Mouse (Mus musculus): ENCODE data around the gene Col28a1. TPM values are rescaled to one million over a fixed set of nuclear protein-coding genes. Genes with fewer than 3 reads are reported as not detected.
A peak's percentile ranks its signal among the peaks of the same experiment; 100 is the strongest.

Col28a1 gene
- total RNA-seq (2021), result 1 to 10 TPM; 1.3 to 1.8 TPM
- long read RNA-seq, experiment 1, partial matches to known transcripts, result 0 of 2 reads
- long read RNA-seq, experiment 1, other reads (novel, unspliced or antisense), result 2 of 2 reads
- long read RNA-seq, experiment 2, partial matches to known transcripts, result 0 of 1 reads
- long read RNA-seq, experiment 2, other reads (novel, unspliced or antisense), result 1 of 1 reads

DNA sequence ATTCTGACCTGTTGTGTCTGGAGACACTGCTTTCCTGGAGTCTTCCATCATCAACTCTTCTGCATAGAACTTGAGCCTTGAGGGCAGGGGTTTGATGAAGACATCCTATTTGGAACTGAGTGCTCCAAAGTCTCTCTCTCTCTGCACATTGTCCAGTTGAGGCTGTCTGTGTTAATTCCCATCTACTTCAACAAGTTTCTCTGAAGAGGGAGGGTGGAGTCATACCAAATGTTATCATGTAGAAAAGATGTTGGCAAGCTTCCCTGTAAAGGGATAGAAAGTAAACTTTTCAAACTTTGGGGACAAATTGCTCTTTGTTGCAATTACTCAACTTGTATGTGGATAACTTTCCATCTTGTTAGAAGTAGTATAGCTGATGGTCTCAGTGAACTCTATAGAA is at the start of gene Col28a1:
TSS of gene Col28a1 (minus strand) at position 101 of the 400 bp plus-strand sequence.
- intact Hi-C loops (cut with DNase I), result no loop called here
- no peak for DNase-seq

DNA sequence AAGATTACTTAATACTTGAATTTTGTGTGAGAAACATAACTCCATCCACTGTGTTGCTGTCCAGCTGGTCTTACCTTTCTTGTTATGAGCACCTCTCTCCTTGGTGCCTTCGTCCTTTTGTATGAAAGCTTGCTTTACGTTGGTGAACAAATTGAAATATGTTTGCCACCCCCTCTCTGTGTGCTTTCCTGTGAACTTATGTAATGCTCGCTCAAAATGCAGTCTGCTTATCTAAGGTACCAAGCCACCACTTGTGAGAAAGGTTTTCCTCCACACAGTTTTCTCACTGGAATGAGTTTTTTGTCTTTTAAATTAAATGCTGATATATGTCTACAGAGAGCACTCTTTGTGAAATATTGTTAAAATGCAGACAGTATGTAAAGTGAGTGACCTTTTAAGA is 36.2 kb upstream of the Col28a1 start:
- intact Hi-C loops (cut with DNase I), result no loop called here

DNA sequence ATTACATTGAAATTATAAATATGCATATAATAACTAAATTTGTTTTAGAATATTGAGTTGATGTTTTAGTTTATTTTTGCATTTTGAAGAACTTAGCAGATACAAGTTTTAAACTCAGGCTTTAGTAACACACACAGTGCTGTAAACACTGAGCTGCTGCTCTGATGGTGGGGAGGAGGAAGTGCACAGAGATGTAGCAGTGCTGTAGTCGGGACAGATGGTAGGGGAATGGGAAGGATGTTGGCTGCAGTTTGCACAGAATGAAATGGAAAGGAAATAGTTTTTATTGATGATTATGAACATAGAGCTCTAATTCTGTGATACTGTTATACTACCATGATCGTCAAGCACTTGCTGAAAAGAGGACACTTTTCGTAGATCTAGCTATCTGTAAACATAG is 34.6 kb upstream of the Col28a1 start:
- no peak for DNase-seq
- intact Hi-C loops (cut with DNase I), result no loop called here

More for the DNA sequence above, 36.2 kb upstream of the Col28a1 start:
- no peak for DNase-seq

DNA sequence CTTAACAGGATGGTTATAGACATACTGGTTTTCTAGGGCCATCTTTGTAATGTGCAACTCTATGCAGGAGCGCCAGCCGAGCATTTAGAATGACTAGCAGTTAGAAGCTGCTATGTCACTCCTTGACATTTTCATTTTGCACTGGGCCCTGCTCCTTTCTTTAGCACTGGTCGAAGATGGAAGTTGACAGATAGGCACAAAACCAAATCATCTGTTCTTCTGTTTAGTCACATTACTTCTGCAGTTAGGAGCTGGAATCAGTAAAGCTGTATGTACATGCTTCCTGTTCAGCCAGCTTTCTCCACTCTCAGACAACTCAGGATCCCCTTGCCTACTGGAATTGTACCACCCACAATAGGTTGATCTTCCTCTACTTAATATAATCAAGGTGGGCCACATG is 18.2 kb upstream of the Col28a1 start:
- DNase-seq, result no peak
- intact Hi-C loops (cut with DNase I), result no loop called here

DNA sequence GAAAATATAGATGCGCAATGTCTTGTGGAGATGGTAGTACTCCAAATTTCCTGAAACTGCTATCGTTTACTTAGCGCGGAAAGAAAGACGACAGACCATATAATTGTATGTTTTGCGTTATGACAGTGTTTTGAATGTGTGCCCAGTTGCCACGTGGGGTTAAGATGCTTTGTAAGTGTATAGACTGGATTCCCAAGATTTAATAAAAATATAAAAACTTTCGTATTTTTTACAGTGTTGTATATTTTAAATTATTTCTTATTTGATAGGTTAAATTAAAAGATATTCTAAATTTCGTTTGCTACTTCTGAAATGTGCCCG is 17.4 kb upstream of the Col28a1 start:
- peak in 1 of 2 experiments; percentile 4 for DNase-seq
- intact Hi-C loops (cut with DNase I), result loop anchor here (5.0 kb wide), 1 partner anchor 47 kb away; the partner anchor contains the start of genes Gm45062, Rpa3 and Umad1

DNA sequence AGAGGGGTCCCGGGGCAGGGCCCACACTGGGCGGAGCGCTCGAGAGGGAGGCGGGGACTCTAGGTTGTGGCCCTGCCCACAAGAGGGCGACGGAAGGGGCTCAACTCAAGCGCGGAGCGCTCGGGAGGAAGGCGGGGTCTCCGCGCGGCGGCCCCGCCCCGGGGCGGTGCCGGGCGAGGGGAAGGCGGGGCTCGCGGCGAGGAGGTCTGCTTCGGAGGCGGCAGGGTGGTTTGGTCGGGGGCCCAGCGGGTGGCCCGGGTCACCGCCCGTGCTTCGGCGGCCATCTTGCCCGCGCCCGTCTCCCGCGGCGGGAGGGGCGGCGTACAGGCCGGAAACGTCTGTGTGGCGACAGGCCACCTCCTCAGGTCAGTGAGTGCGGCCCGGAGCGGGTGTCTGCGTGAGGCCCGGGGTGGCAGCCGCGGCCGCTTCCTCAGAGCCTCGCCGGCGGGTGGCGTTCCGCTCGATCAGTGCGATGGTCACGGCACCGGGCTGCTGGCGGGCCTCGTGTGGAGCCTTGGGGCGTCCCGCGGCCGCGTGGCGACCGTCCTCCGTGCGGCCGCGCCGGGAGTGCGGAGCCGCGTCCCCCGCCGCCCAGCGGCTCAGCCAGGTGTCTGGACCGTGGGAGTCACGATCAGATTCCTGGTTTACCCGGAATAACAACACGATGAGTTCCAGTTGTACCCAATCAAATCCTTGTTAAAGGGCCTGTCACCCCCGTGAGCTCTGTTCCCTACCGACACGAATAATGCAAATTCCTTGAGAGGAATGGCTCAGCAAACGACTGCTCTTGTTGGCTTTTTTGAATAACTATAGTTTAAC is 16.8 kb upstream of the Col28a1 start, which contains the start of gene Mios:
TSS of gene Mios (plus strand) at position 176 of the 819 bp plus-strand sequence.
- DNase-seq, result peak; percentile 90 to 91
- intact Hi-C loops (cut with DNase I), result loop anchor here (5.0 kb wide), 1 partner anchor 48 kb away; the partner anchor contains the start of genes Gm45062, Rpa3 and Umad1

DNA sequence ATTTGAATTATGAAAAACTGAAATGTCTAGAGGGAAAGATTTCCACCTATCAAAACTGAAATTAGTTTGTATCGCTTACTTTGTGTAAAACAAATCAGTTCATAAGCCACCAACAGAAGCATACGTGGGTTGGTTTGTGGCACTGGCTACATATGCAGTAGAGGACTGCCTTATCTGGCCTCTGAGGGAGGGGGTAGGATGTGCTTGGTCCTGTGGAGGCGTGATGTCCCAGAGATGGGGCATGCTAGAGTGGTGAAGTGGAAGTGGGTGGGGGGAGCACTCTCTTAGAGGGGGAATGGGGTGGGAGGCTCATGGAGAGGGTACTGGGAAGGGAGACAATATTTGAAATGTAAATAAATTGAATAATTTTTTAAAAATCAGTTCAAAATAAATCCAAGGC is 2.5 kb downstream of the Col28a1 start:
- DNase-seq, result no peak

DNA sequence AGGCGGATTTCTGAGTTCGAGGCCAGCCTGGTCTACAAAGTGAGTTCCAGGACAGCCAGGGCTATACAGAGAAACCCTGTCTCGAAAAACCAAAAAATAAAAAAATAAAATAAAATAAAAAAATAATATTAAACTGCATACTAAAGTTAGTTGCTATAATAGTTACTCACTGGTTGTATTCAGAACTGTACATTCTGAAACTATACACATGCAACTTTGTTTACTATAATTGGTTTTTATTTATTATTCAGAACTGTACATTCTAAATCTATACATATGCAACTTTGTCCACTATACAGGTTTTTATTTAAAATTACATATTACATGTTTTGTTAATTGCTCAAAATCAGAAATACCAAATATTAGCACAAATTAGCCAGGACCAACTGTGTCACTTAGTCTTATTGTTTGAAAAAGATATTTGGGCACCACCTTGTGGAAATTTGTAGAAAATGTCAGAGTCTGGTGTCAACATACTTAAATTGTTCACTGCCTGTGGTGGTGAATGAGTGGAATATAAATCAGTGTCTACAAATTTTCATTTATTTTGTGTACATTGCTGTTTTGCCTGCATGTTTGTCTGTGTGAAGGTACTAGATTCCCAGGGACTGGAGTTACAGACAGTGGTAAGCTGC is 3.7 kb downstream of the Col28a1 start:
- peak in 1 of 2 experiments; percentile 21 for DNase-seq
- intact Hi-C loops (cut with DNase I), result loop anchor here (1.0 to 10.0 kb wide), 5 partner anchors 101 to 455 kb away; no protein-coding TSS in a partner anchor

More for the DNA sequence above, 2.5 kb downstream of the Col28a1 start:
- intact Hi-C loops (cut with DNase I), result loop anchor here (1.0 to 10.0 kb wide), 4 partner anchors 103 to 457 kb away; no protein-coding TSS in a partner anchor

DNA sequence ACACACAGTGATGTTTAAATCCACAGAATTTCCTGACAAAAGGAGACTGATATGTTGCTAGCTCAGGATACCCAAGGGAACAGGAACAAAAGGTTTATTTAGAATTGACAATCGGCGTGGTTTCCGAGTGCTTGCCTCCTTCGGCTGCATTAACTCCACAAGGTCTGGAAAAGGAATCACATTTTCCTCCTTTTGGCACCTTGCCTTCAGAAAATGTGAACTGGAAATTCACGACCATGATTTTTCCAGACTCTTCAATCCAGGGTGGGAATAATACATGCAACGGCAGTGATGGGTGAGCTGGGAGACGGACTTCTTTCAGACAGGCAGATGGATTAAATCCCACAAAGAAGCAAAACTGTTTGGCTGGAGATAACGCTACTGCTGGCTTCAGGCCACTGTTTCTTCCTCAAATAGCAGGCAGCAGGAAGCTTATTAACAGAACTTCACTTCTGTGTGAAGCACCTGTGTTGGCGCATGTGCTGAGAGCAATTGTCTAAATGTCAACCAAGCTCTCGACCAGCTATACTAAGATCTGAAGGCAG is 13.9 kb downstream of the Col28a1 start:
- DNase-seq, result peak; percentile 12 to 14
- intact Hi-C loops (cut with DNase I), result no loop called here

DNA sequence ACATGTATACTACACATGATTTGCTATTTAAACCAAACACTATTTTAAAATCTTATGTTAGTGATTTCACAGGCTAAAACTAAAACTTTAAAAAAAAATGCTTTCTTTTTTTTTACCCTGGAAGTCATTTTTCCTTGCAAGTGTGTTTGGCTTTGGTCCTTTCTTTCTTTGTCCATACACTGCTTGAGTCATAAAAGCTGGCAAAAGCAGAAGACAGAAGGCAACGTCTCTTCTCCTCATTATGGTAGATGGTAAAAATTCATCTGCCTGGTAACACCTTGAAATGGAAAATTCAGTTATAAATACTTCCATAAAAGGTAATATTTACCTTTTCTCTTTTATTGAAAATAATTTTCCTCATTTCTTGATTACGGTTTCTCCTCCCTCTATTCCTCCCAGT is 16.3 kb downstream of the Col28a1 start:
- intact Hi-C loops (cut with DNase I), result no loop called here
- no peak for DNase-seq

DNA sequence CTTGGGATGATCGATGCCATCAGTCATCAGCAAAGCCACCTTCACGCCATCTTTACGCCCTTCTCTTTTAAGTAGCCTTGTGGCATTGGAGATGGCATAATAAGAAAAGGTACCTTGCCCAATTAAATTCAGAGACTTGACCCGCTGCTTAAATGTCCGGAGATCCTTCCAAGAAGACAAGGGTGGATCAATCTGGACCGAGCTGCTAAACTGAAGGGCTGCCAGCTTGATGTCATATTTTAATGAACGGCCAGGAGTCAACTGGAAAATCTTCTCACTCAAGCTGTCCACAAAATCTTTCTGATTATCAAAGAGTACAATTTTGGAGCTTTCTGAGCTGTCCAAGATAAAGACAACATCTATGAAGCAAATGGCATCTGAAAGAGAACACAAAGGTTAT is 17.1 kb downstream of the Col28a1 start:
- intact Hi-C loops (cut with DNase I), result no loop called here
- DNase-seq, result no peak

DNA sequence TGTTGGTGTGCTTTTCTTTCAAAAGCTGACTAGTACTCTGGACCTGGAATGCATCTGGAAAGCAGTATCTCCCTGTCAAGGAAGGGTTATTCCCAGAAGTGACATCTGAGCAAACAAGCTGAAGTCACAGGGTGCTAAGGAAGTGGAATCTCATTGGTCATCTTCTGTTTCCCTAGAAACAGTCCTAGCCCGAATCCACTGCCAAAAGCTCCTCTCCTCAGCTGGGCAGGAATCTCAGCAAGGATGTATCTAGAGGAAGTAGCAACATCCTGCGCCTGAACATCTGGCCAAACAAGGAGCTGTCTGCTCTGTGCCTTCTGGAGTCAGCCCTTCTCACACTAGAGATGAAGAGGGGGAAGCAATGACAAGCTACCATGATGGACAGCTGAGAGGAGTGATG is 18.4 kb downstream of the Col28a1 start:
- intact Hi-C loops (cut with DNase I), result no loop called here
- DNase-seq, result peak in 1 of 2 experiments; percentile 10

DNA sequence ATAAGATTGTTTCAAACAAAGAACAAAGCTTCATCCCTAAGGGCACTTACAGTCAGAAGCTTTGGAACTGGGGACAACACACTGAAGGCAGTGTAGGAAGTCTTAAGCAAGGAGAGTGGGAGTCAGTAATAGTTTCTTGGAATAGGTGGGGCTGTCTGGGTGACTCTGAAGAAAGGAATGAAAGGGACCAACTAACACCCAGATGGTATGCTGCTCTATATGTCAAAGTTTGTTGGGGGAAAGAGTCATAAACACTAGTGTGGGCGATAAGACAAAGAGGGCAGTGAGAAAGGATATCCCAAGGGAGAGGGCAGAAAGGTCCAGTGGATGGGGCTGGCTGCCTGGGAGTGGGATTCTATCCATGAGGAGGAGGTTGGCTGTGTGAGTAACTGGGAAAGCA is 20.3 kb downstream of the Col28a1 start:
- no peak for DNase-seq
- intact Hi-C loops (cut with DNase I), result no loop called here

DNA sequence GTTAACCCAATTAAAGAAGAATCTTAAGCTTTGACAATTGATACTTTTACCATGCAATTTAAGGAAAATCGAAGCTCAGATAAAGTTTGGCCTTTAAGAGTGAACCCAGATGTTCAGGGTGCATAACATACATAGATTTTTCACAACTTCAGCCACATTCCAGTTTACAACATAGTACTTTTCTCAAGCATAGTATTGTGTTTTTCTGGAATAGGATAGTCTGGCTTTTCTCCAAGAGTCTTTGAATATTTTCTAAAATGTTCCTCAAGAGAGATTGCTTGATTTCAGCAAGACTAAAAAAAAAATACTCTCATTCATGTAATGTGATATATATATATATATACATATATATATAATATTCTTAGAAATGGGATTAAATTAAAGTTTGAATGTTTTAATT is 27.7 kb downstream of the Col28a1 start:
- intact Hi-C loops (cut with DNase I), result no loop called here

DNA sequence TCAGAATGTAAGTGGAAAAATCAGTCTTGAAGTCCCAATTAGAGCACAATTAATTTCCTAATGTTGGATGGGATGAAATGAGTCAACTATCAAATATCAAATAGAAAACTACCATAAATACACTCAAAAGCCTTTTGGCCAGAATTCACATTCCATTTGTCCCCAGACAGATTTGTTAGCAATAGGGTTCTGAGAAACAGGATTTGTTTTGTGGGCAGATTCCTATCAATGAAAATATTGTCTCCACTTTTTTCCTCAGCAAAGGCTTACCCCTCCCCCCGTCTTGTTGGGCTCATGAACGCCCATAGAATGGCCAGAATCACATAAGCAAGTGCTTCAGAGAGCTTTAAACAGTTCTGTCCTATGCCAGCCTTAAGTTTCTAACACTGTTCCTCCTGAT is 32.4 kb downstream of the Col28a1 start:
- intact Hi-C loops (cut with DNase I), result no loop called here

More for the DNA sequence above, 27.7 kb downstream of the Col28a1 start:
- no peak for DNase-seq

DNA sequence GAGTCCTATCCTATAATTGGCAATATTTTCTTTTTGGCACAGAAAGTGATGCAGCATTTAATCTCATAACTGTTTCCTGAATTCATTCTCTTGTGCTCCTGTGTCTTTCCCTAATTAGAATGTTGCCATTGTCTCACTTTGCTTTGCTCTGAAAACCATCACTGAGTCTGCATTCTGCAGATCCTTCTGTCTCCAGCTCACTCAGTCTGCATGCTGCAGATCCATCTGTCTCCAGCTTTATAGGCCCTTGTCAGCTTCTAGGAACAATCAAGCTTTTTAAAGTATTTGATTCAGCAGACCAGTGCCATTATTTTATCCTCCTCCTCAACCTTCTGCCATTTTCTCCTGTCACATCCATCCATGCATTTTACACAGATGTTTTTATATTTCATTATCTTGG is 35.3 kb downstream of the Col28a1 start:
- intact Hi-C loops (cut with DNase I), result no loop called here
- no peak for DNase-seq

More for the DNA sequence above, 32.4 kb downstream of the Col28a1 start:
- DNase-seq, result no peak

DNA sequence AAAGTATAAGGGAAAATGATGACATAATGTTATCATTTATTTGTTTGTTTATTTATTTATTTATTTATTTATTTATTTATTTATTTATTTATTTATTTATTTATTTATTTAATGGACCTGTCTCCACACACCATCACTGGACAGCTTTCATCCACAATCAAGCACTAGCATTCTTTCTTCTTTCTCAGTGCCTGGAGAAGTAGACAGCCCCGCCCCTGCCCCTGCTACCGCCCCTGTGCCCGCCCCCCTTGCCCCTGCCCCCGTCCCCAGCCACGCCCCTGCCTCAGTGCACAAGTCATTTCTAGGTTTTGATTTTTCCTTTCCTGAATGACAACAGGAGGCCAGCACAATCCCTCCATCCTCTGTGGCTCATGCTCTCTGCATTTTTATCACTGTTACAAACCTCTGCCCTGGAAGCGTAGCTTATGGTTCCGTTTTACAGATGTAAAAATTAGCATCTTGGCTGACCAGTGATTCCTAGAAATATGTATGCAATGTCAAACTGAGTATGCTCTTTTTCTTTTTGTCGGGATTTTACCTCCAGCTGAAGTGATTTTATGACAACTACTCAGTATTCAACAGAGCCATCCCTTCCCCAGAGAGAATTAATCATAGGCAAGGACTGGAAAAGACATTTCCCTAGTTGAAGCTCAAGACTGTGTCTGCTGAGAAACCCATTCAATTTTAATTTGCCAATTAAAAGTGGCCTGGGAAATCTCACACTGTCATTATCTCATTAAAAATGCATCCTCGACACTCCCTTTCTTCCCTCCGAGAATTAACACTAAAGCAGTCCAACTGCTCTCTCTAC is 39.7 kb downstream of the Col28a1 start:
- intact Hi-C loops (cut with DNase I), result no loop called here
- DNase-seq, result no peak

DNA sequence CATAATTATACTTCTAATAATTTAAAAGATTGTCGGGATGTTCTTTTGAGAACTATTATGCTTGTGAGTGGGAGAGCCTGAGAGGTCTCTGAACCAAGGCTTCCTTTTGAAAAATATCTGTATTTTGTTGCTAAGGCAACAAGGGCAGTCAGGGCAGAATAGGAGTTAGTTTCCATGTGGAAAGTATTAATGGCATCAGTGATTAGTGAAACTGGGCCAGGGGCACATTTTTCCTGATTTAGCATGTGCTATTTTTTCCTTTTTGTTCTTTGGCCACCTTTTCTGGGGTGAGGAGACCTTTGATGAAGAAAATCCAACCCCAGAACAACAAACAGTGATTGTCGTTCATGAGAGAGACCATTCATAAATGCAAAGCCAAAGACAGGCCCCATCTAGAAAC is 43.5 kb downstream of the Col28a1 start:
- DNase-seq, result no peak
- intact Hi-C loops (cut with DNase I), result no loop called here

DNA sequence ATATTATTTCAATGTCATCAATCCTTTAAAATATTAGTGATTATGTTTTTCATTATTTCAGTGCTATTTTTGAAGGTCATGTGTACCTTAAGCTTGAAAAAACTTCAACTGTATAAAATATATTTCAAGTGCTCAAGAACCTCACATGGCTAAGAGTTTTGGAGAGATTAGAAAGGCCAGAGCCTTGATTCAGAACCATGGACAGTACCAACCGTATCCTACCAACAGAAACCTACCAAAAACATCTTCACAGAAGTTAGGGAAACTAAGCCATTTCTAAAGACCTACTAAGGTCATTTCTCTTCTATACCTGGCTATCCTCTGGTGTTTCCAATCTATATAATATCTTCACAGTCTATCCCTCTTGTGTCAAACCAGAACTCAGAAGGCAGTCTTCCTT is 50.5 kb downstream of the Col28a1 start:
- intact Hi-C loops (cut with DNase I), result no loop called here
- peak in 1 of 2 experiments; percentile 33 for DNase-seq

DNA sequence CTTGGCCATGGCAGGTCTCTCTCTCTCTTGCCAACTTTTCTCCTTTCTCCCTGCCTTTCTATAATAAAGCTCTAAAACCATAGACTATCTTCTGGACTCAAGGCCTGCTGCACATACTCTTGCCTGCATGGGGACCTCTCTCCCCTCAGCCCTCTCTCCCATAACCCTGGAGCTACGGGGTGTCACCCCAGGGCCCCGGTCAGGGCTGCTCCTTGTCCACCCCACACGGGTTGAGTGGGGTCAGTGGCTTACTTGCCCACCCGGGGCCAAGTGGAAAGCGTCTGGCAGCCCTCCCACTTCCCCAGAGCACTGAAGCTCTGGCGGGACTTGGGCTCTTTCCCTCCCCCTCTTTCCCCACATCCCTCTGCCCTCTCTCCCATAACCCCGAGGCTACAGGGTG is 62.3 kb downstream of the Col28a1 start:
- intact Hi-C loops (cut with DNase I), result no loop called here

More for the DNA sequence above, 62.3 kb downstream of the Col28a1 start:
- no peak for DNase-seq

All from heart, postnatal 14 days (tissue).